Mouse (Mus musculus) limb, embryonic 15.5 days (tissue): ENCODE measurements at regions not wholly inside any gene's neighbourhood (a gene's known extent, or its start where the extent isn't known, plus 50 kb on each side); places are given as distances from the start of the nearest gene placed in this dataset.

Experiments used
- ATAC-seq: fragments of 200-750 bp; cut with Nextera tagmentation; 2 replicates; pipeline ENCODE4 v1.8.0; 2017; ENCODE audit warnings: low read depth, moderate TSS enrichment; ENCODE audit not compliant: insufficient number of reproducible peaks, low FRiP score, low TSS enrichment
- H3K27ac ChIP-seq: fragments of 300-500 bp; sonication (generic); 2 replicates; pipeline ENCODE4 v1.5.1; 2015; ENCODE audit warnings: moderate library complexity, mild to moderate bottlenecking, inconsistent platforms
- H3K27me3 ChIP-seq: fragments of 300-500 bp; sonication (generic); 2 replicates; pipeline ENCODE4 v1.6.1; 2015; ENCODE audit warnings: inconsistent platforms
- H3K36me3 ChIP-seq: fragments of 300-500 bp; sonication (generic); 2 replicates; pipeline ENCODE4 v1.6.1; 2015; ENCODE audit warnings: inconsistent platforms
- H3K4me1 ChIP-seq: fragments of 300-500 bp; sonication (generic); 2 replicates; pipeline ENCODE4 v1.6.1; 2015; ENCODE audit warnings: inconsistent platforms
- H3K4me2 ChIP-seq: fragments of 300-500 bp; sonication (generic); 2 replicates; pipeline ENCODE4 v1.6.1; 2015; ENCODE audit warnings: mild to moderate bottlenecking, inconsistent platforms
- H3K4me3 ChIP-seq: fragments of 300-500 bp; sonication (generic); 2 replicates; pipeline ENCODE4 v1.5.1; 2015; ENCODE audit warnings: mild to moderate bottlenecking, inconsistent platforms
- H3K9ac ChIP-seq: fragments of 300-500 bp; sonication (generic); 2 replicates; pipeline ENCODE4 v1.6.1; 2015; ENCODE audit warnings: inconsistent platforms
- H3K9me3 ChIP-seq: fragments of 300-500 bp; sonication (generic); 2 replicates; pipeline ENCODE4 v1.6.1; 2016; ENCODE audit warnings: inconsistent platforms
- WGBS: fragments of 180-500 bp; shearing (Covaris S2); methylation state at CpG from one replicate; pipeline ENCODE4 v1.1.7; 2015; 5-methylcytosine and 5-hydroxymethylcytosine counted together

DNA sequence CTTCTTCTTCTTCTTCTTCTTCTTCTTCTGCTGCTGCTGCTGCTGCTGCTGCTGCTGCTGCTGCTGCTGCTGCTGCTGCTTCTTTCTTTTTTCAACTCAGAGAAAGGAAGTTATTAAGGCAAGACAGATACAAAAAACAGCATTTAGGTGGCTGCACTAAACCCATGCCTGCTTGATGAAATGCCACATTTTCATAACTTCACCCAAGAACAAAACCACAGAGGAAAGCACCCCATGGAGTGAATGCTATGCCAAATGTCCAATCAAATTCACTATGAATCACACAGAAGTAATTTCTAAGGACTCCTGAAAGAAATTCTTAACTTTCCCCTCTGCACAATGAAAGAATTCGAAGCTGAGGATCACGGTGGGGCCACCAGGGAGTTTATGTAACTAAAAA, 611.9 kb upstream of the Cited2 start:
- H3K4me1 ChIP-seq = no peaks in the 10 kb centered on the region
- no peak overlapping the region for H3K4me2 ChIP-seq
- WGBS = 73% methylated on average over 2 of the region's 2 CpGs
- no peaks in the 10 kb centered on the region for H3K9me3 ChIP-seq
- H3K27me3 ChIP-seq = no peaks in the 10 kb centered on the region
- ATAC-seq = no peak
- no peaks in the 10 kb centered on the region for H3K36me3 ChIP-seq
- no peak overlapping the region for H3K4me3 ChIP-seq
- H3K9ac ChIP-seq = no peak overlapping the region
- H3K27ac ChIP-seq = no peak overlapping the region

DNA sequence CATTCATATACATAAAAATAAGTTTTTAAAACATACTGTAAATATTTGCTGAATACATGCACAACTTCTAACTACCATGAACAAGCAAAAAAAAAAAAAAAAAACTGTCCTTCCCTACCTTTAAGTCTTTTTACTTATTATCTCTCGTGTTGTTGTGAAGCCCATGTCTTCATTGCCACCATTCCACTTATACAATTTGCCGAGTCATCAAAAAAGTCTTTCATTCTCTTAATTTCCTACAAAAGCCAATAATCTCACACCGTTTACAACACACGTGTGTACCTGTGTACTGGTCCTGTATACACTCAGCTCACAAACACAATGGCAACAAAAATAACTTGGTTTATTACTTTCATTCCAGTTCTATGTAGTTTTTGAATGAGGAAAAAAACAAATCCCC, 608.2 kb upstream of the Cited2 start:
- H3K9me3 ChIP-seq = no peaks in the 10 kb centered on the region
- no peak overlapping the region for H3K4me2 ChIP-seq
- no peaks in the 10 kb centered on the region for H3K36me3 ChIP-seq
- WGBS = 87% methylated on average over 4 of the region's 4 CpGs
- H3K4me3 ChIP-seq = no peak overlapping the region
- H3K27ac ChIP-seq = no peak overlapping the region
- H3K27me3 ChIP-seq = no peaks in the 10 kb centered on the region
- no peak overlapping the region for H3K9ac ChIP-seq
- no peak for ATAC-seq
- H3K4me1 ChIP-seq = no peaks in the 10 kb centered on the region

DNA sequence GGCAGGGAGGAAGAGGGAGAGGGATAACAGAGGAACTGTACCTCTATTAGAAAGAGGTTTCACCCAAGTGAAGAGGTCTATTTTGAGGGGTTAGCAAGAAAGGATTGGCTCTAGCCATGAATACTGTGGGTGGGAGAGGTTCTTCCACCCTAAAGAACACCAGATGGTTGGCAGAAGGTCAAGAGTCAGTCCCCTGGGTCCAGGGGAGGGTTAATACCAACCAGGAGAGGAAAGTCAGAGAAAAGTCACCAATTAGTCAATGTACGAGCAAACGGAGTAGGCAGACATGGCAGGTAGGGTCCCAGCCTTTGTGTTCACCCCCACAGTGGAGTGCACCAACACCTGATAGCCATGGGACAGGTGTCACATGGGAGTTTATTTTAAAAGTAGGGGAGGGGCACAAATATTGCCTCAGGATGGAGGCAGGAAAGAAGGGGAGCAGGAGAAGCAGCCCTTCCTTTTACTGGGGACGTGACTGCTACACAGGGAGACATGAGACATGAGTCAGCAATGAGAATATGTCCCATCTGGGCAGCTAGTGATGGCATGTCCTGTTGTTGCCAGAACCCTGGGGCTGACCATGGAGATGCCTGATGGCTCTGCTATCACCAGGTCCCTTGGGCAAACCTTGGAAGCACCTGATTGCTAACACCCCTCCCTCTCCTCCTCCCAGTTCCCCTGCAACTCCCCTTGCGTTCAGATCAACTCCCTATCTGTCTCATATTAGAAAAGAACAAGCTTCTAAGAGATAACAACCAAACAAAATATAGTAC, 593.4 kb upstream of the Cited2 start:
- H3K9ac ChIP-seq = no peak overlapping the region
- no peaks in the 10 kb centered on the region for H3K27me3 ChIP-seq
- no peak for ATAC-seq
- no peak overlapping the region for H3K27ac ChIP-seq
- WGBS = 85% methylated on average over 4 of the region's 4 CpGs
- H3K4me2 ChIP-seq = no peak overlapping the region
- H3K4me1 ChIP-seq = no peaks in the 10 kb centered on the region
- H3K4me3 ChIP-seq = no peak overlapping the region
- H3K36me3 ChIP-seq = no peaks in the 10 kb centered on the region
- H3K9me3 ChIP-seq = peaks cover 2% of the 10 kb centered on the region; the same call in 1 of the 2 replicates

DNA sequence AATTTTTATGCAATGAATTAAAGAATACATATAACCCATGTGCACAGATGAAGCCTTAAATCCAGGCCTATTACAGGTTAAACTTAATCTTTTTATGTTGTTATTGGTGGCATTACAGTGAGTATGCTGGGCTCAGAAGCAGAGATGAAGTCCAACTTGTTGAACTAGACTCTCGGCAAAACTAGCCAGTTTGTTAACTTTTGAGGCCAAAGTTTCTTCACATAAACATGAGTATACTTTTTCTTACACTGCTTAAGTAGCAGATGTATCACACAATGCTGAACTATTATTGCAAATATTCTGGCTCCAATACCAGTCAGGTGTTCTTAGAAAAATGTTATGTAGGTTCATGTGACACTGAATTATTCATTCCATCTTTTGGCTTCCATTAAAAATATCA, 592.4 kb upstream of the Cited2 start:
- no peaks in the 10 kb centered on the region for H3K27me3 ChIP-seq
- WGBS = 69% methylated on average over 1 of the region's 1 CpGs
- no peak overlapping the region for H3K9ac ChIP-seq
- no peak overlapping the region for H3K4me3 ChIP-seq
- H3K27ac ChIP-seq = no peak overlapping the region
- no peaks in the 10 kb centered on the region for H3K36me3 ChIP-seq
- H3K4me2 ChIP-seq = no peak overlapping the region
- ATAC-seq = no peak
- H3K4me1 ChIP-seq = no peaks in the 10 kb centered on the region
- no peaks in the 10 kb centered on the region for H3K9me3 ChIP-seq

DNA sequence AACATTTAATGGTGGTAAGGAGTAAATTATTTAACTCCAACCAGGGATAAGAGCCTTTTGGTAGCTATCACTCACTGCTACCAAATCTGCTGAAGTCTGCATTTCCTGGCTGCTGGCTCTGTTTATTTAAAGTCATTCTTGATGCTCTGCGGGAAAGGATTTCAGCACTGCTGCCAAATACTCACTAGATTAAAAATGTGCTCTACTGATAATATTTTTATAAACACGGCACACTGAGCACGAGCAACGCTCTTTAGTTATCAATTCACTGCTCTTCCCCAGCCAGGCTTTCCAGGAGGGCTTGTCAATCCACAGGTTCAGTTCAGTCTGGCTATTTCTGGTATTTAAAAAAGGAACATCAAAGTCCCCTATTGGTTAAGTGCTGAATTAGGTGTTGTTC, 591.3 kb upstream of the Cited2 start:
- 49% methylated on average over 4 of the region's 4 CpGs for WGBS
- Histone ChIP-seq H3K9ac (no peak overlapping the region), H3K36me3 (no peaks in the 10 kb centered on the region), H3K27ac (no peak overlapping the region), H3K9me3 (no peaks in the 10 kb centered on the region), H3K27me3 (no peaks in the 10 kb centered on the region), H3K4me1 (no peaks in the 10 kb centered on the region), H3K4me2 (no peak overlapping the region), H3K4me3 (no peak overlapping the region)
- ATAC-seq = no peak

DNA sequence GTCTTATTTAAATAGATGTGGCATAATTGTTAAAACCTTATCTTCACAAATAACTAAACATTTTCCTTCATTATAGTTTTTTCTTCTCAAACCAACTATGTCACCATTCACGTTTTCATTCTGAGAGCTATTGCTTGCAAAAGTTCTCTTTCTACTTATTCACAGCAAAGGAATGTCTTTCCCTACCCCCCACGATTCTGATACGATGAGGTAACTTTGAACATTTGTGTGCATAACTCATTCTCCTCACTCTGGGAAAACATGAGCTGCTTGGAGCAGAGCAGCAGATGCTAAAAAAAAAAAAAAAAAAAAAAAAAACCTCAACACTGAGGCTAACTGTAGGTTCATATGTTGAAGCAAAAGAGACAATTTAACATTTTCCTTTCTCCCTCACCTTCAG, 547.6 kb upstream of the Cited2 start:
- Histone ChIP-seq H3K4me1 (no peaks in the 10 kb centered on the region), H3K9ac (no peak overlapping the region), H3K4me2 (no peak overlapping the region), H3K36me3 (no peaks in the 10 kb centered on the region), H3K4me3 (no peak overlapping the region), H3K27ac (no peak overlapping the region), H3K27me3 (no peaks in the 10 kb centered on the region), H3K9me3 (no peaks in the 10 kb centered on the region)
- WGBS = 22% methylated on average over 3 of the region's 3 CpGs
- ATAC-seq = no peak

DNA sequence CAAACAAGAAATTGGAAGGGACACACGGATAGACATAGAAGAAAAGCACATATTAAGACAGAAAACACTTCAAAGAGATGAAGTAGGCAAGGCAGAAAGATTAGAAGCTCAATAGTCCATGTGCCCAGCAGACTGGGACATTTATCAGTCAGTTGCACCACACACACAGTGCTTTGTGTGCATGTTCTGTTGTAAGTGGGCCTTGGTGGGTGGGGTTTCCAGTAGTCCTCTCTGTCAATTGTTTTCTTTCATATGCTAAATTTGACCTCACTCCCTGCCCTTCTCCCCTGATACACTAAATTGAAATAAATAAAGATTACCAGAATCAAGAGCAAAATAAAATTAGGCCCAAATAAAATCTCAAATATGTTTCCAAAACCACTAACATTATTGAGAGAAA, 546.0 kb upstream of the Cited2 start:
- Histone ChIP-seq H3K27ac (no peak overlapping the region), H3K36me3 (no peaks in the 10 kb centered on the region), H3K27me3 (no peaks in the 10 kb centered on the region), H3K4me3 (no peak overlapping the region), H3K9ac (no peak overlapping the region), H3K9me3 (no peaks in the 10 kb centered on the region), H3K4me1 (no peaks in the 10 kb centered on the region), H3K4me2 (no peak overlapping the region)
- 77% methylated on average over 1 of the region's 1 CpGs for WGBS
- ATAC-seq = no peak

DNA sequence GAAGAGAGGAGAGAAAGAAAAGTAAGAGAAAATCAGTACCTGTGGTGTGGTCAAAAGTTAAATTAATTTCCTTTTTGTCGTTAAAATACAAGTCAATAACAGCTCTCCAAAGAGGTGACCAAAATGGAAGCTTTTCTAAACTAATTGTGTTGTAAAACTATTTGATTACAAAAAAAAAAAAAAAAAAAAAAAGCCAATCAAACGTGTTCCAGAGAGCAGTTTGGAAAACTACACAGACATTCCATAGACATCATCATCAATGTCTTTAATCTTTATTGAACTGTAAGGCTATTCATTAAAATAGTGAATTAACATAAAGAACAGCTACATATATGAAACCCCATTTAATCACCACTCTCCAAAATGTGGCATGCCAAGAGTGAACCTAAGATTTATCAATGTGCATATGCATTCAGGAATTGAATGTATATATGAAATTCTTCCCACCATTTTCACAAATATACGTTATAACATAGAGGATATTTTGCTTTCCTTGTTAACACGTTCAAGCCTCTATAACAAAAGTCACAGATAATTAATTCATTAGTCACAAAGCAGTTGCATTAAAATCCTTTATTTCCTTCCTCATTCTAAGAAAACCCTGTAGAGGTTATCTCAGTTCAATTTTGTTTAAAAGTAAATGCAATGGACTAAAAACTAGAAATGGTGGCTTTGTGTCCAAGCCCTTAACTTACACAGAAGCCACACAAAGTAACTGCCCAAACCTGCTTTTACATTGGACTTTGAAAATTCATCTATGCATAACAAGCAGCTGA, 545.3 kb upstream of the Cited2 start:
- Histone ChIP-seq H3K36me3 (no peaks in the 10 kb centered on the region), H3K4me2 (no peak overlapping the region), H3K27me3 (no peaks in the 10 kb centered on the region), H3K4me3 (no peak overlapping the region), H3K27ac (no peak overlapping the region), H3K9me3 (no peaks in the 10 kb centered on the region), H3K9ac (no peak overlapping the region), H3K4me1 (no peaks in the 10 kb centered on the region)
- WGBS = 64% methylated on average over 4 of the region's 4 CpGs
- no peak for ATAC-seq

DNA sequence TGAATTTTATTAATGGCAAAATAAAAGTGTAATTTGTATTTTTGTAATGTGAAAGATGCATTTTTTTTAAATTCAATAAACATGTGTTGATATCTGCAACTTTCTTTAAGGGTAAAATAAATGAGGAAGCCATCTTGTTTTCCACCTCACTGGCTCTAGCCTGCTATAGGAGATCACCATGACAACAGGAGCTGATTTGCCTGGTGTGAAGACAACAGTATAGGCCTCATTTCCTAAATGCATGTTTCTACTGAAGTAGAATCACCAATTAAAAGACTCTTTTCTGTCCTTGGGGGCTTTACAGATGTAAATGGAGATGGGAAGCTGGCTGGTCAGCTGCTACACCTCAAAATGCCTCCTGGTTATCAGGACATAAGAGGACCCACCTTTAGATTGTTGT, 544.4 kb upstream of the Cited2 start:
- Histone ChIP-seq H3K4me2 (no peak overlapping the region), H3K9me3 (no peaks in the 10 kb centered on the region), H3K9ac (no peak overlapping the region), H3K36me3 (no peaks in the 10 kb centered on the region), H3K4me3 (no peak overlapping the region), H3K4me1 (no peaks in the 10 kb centered on the region), H3K27ac (no peak overlapping the region), H3K27me3 (no peaks in the 10 kb centered on the region)
- ATAC-seq = no peak

DNA sequence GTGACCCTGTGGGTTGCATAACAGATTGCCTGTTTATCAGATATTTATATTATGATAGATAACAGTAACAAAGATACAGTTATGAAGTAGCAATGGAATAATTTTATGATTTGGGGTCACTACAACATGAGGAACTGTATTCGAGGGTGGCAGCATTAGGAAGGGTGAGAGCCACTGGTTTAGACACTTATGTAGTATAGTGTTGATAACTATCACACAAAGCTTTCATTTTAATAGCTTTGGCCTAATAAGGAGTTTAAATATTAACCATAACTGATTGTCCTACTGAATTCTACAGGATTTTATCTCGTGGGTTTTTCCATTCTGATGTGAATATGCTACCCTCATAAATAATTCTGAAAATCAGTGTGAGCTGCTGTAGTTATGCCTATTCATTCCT, 538.6 kb upstream of the Cited2 start:
- Histone ChIP-seq H3K27ac (no peak overlapping the region), H3K36me3 (no peaks in the 10 kb centered on the region), H3K27me3 (no peaks in the 10 kb centered on the region), H3K4me3 (no peak overlapping the region), H3K4me1 (no peaks in the 10 kb centered on the region), H3K4me2 (no peak overlapping the region), H3K9me3 (no peaks in the 10 kb centered on the region), H3K9ac (no peak overlapping the region)
- 67% methylated on average over 2 of the region's 2 CpGs for WGBS
- ATAC-seq = no peak

DNA sequence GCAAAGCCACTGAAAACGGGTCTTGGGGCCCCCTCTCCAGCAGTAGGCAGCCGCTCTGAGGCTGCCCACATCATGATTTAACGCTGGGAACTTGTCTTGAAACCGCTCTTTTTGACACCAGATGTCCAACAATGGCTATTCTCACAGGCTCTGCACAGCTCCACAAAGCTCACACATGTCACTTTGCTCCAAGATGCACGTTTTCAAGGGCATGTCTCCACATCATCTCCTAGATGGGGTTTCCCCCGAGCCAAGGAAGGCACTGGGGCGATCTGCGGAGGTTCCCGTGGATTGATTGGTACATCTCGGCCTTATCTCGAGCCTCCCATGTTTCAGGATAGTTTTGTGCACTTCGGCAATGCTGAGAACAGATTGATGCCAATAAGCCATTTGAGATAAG, 526.8 kb upstream of the Cited2 start:
- WGBS = 57% methylated on average over 12 of the region's 12 CpGs
- H3K27me3 ChIP-seq = no peaks in the 10 kb centered on the region
- H3K9ac ChIP-seq = no peak overlapping the region
- no peak overlapping the region for H3K4me2 ChIP-seq
- H3K36me3 ChIP-seq = no peaks in the 10 kb centered on the region
- no peaks in the 10 kb centered on the region for H3K9me3 ChIP-seq
- 0 out of 2 replicates have a peak, but pooled peaks cover 3% of the 10 kb centered on the region for H3K4me1 ChIP-seq
- no peak overlapping the region for H3K27ac ChIP-seq
- no peak overlapping the region for H3K4me3 ChIP-seq
- ATAC-seq = no peak

DNA sequence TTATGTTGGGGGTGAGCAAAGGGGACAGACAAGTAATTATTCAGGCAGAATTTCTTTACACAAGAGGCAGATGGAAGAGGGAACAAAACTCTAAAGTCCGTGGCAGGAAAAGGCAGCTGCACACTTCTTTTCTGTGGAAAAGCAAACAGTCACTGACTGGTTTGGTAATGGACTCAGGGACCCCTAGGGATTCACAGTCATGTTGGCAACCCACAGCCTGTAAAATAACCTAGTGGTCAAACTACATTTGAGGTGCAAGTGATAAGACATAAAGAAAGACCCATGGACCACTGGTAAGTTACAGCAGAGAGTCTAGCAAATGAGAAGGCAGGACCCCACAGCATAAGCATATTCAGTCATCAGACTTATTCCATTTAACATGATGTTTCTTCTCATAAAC, 526.4 kb upstream of the Cited2 start:
- Histone ChIP-seq H3K4me3 (no peak overlapping the region), H3K4me1 (0 out of 2 replicates have a peak, but pooled peaks cover 3% of the 10 kb centered on the region), H3K36me3 (no peaks in the 10 kb centered on the region), H3K9ac (no peak overlapping the region), H3K27me3 (no peaks in the 10 kb centered on the region), H3K4me2 (no peak overlapping the region), H3K9me3 (no peaks in the 10 kb centered on the region), H3K27ac (no peak overlapping the region)
- 27% methylated on average over 1 of the region's 1 CpGs for WGBS
- no peak for ATAC-seq
